Mouse (Mus musculus): ENCODE data around the gene Olfr1441.

Olfr1441 gene

DNA sequence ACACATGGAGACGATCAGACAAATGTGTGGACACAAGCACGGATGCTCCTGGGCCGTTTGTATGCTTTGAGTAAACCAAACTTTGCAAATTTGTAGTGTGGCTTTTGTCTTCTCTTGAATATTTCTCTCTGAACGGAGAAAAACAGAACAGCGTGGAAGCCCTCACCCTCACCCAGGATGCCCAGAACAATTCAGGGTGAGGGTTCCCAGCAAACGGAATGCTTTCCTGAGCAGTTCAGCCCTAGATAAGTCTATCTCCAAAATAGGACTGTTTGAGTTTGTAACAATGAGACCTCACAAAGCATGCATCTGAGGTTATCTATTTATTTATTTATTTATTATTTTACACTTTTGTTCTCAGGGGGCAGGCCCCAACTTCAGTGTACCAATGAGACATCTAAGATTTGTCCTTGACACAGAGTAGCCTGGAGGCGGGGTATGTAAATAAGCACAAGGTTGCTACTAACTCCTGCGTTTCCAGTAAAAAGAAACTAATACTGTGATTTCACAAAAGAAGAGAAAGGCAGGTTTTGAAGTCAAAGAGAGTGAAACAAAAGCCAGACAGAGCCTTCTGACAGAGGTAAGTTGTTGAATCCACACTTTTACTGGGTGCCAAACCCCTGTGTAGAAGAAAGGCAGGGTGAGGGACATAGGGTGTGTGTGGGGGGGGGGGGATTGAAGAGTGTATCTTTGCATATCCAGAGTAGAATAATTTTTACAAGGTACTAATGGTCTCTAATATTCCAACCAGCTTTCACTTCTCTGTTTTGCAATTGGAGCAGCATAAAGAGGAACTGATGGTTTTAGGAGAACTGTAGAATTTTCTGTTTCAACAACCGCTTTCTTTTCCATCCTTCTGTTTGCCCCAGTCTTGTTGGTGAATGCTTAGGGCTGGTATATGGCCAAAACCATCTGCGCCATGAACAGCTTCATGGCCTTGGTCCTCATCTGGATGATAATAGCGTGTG, 43.3 kb downstream of the Olfr1441 start, which contains the start of gene Mpeg1:
Gene Mpeg1, plus strand, starts transcription at position 498 of the 968 bp plus-strand sequence.
- in situ Hi-C loops (cut with MboI; ENCODE audit: unreplicated experiment in 2 of 2): loop anchor here in 1 of 2 experiments (25.0 kb wide), 1 partner anchor 1773 kb away; the partner anchor contains the start of genes Pga5 and Vps37c

DNA sequence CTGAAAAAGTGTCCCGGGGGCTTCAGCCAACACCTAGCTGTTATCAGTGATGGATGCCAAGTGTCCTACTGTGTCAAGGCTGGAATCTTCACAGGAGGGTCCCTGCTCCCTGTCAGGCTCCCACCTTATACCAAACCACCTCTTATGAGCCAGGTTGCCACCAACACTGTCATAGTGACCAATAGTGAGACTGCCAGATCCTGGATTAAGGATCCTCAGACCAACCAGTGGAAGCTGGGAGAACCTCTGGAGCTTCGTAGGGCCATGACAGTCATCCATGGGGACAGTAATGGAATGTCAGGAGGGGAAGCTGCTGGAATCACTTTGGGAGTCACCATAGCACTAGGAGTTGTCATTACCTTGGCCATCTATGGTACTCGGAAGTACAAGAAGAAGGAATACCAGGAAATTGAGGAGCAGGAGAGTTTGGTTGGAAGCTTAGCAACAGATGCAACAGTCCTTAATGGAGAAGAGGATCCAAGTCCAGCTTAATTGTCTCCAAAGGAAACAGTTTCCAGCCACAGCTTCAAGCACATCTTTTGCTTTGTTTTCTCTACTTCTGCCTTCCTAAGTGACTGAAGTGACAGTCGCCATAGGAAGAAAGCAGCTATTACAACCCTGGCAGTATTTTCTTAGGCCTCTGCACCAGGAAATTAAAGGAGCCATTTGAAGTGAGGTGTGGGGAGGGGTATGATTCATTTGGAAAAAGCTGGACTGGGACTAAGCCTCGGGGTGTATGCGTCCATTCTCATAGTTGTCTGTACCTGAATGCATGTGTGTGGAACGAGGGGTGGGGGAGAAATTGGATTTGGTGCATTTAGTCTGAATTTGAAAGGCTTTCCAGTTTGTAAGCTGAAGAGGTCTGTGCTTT, 45.9 kb downstream of the Olfr1441 start:
- in situ Hi-C loops (cut with MboI; ENCODE audit: unreplicated experiment in 2 of 2): loop anchor here in 1 of 2 experiments (25.0 kb wide), 1 partner anchor 1776 kb away; the partner anchor contains the start of genes Pga5 and Vps37c

DNA sequence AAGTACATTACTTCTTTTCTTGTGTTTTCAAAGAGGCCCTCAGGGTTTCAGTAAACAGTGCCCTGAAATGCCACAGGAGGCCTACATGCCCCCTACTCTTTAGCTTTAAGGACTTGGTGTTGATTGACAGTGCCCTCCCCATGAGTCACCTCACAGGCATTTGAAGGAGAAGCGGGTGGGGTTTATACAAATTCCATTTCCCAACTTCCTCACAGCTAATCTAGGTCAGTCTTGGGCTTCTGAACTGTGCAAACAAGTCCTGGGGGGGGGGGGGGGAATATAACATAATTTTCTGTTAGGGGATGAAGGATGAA, 46.4 kb downstream of the Olfr1441 start:
- in situ Hi-C loops (cut with MboI; ENCODE audit: unreplicated experiment in 2 of 2): loop anchor here in 1 of 2 experiments (25.0 kb wide), 1 partner anchor 1776 kb away; the partner anchor contains the start of genes Pga5 and Vps37c

DNA sequence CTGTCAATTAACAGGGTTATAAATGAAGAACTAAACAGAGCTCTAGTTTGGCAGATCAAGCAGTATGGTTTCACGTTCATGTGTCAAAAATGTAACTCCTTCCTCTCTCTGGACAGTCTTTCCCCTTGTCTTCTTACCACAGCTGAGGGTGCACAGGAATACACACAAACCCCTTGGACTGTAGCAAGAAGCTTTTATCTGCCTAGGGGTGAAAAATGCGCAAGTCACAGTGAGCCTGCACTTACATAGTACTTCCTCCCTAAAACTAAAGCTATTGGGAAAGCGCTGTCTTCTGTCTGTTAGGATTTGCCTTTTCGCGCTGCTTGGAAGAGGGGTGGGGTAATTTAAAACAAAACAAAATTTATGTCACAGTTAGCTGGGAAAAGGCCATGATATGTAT, 46.9 kb downstream of the Olfr1441 start:
- in situ Hi-C loops (cut with MboI; ENCODE audit: unreplicated experiment in 2 of 2): loop anchor here in 1 of 2 experiments (25.0 kb wide), 1 partner anchor 1777 kb away; the partner anchor contains the start of genes Pga5 and Vps37c

DNA sequence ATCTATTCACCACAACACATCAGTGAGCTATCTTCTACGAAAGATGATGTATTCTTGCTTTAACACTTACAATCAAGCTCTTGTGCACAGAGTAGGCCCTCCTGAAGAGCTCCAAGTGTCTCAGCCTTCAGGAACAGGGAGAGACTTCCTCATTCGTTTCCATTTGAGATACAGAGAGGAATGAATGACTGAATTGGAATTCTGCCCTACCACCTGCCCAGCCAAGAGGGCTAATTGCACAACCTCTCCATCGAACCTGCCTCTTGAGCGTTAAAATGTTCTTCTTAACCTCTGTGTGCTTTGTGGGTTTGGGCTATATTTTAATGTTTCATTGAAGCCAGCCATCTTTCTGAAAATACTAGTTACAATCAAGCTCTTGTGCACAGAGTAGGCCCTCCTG, 47.4 kb downstream of the Olfr1441 start:
- in situ Hi-C loops (cut with MboI; ENCODE audit: unreplicated experiment in 2 of 2): loop anchor here (5.0 to 25.0 kb wide), 3 partner anchors 32 to 1777 kb away; partner anchors contain the start of genes Dtx4 (in 2 of the 2), Pga5 (in 1 of the 2) and Vps37c (in 1 of the 2)

DNA sequence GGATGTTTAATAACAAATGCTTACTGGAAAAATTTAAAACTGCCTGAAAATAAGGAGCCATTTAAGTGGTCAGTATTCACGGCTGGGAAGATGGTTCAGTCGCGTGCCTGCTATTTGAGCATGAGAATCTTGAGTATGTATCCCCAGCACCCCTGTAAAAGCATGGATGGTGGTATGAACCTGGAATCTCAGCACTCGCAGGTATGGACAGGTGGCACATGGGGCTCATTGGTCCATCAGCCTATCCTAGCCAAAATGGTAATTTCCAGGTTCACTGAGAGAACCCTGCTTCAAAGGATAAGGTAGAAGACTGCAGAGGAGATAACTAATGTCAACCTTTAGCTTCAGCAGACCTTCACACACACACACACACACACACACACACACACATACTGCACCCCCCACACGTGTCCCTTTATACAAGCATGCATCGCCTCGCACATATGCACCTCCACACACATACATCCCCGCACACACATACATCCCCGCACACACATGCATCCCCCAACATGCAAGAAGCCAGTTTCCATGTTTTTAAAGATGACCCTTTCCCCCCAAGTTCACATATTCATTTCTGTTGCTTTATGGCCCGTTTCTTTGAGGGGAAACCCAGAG, 48.4 kb downstream of the Olfr1441 start:
- in situ Hi-C loops (cut with MboI; ENCODE audit: unreplicated experiment in 2 of 2): loop anchor here (5.0 to 25.0 kb wide), 3 partner anchors 33 to 1778 kb away; partner anchors contain the start of genes Dtx4 (in 2 of the 2), Pga5 (in 1 of the 2) and Vps37c (in 1 of the 2)

DNA sequence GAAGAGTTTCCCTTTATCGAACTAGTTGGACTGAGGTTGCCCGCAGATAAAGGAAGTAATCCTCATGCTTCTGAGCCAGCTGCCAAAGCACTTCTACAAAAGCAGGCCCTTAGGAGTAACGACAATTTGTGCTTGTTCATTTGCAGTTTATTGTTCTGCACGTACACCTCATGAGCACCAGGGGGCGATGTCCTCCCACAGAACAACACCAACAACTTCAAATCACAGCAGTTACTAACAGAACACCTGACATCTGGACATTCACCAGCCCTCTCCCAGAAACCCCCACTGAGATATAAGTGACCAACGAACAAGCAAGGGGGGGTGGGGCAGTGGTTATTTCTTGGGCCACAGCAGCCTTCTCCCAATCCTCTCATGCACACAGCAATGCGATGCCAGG, 49.0 kb downstream of the Olfr1441 start:
- in situ Hi-C loops (cut with MboI; ENCODE audit: unreplicated experiment in 2 of 2): loop anchor here (5.0 to 25.0 kb wide), 3 partner anchors 34 to 1779 kb away; partner anchors contain the start of genes Dtx4 (in 2 of the 2), Pga5 (in 1 of the 2) and Vps37c (in 1 of the 2)

DNA sequence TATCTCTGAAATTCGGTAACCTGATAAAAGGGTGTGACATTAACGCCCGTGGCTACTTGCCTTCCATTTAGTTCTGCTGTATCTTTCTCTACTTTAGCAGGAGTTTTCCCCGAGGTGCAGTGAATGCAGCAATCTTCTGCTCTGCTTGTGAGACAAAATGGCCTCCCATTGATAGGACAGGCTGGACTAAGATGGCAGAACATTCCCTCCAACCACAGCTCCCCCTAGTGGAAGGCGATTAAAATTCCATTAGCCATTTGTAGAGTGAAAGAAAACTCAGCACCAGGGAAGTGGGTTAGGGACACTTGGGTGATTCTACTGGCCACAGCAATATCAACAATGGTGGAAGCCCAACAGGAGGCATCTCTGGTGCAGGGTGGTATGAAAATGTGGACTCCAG, 50.2 kb downstream of the Olfr1441 start:
- in situ Hi-C loops (cut with MboI; ENCODE audit: unreplicated experiment in 2 of 2): loop anchor here (5.0 to 25.0 kb wide), 3 partner anchors 35 to 1780 kb away; partner anchors contain the start of genes Dtx4 (in 2 of the 2), Pga5 (in 1 of the 2) and Vps37c (in 1 of the 2)

DNA sequence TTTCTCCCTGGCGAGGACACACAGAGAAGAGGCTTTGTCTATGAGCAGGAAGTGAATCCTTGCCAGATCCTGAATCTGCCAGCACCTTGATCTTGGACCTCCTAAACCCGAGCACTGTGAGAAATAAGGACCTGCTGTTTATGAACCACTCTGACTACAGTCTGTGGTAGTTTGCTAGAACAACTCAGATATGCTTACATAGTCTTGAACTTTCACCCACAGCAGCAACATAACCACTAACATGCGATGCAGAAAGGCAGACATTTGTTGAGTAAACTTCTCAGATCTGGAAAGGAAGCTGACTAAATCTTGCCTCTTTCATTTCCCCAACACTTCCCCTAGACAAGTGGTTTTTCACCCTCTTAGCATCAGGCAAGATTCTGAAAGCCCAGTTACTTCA, 54.6 kb downstream of the Olfr1441 start:
- in situ Hi-C loops (cut with MboI; ENCODE audit: unreplicated experiment in 2 of 2): loop anchor here (5.0 to 25.0 kb wide), 6 partner anchors 100 to 1785 kb away; partner anchors contain the start of genes Mrpl16 (in 1 of the 2), Patl1 (in 1 of the 2), Pga5 (in 1 of the 2) and Vps37c (in 1 of the 2)

DNA sequence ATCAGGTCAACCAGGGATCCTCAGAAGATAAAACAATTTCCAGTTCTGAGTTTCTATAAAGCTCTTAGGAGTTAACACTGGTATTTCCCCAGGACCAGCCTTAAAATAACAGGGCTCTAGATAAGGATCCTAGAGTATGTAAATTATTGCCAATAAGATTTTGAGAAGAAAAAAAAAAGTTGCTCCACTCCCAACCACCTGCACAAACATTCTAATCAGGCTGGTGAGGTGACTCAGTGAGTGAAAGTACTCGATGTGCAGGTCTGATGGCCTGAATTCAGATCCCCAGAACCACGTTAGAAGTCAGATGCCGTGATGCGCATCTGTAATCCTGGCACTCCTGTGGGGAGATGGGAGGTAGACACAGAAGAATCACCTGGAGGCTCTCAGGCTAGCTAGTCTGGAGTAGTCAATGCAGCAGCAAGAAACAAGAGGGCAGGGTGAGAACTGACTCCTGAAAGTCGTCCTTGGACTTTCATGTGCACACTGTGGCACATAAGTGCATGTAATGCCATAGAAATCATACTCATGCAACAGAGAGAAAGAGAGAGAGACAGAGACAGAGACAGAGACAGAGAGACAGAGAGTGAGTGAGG, 55.2 kb downstream of the Olfr1441 start:
- in situ Hi-C loops (cut with MboI; ENCODE audit: unreplicated experiment in 2 of 2): loop anchor here (5.0 to 25.0 kb wide), 6 partner anchors 100 to 1785 kb away; partner anchors contain the start of genes Mrpl16 (in 1 of the 2), Patl1 (in 1 of the 2), Pga5 (in 1 of the 2) and Vps37c (in 1 of the 2)
